Mouse (Mus musculus) B cell, adult 2 months (primary cell): Measurements from ENCODE around the gene Gria1.

Source experiments
- DNase-seq, 2 experiments: peaks; one replicate each; pipeline ENCODE4 v3.0.0; 2022

The Gria1 gene

GRCm38 (mm10) chr11:57306116-57306515 lies 294.9 kb downstream of the Gria1 start:
- DNase-seq, result no peak

DNA sequence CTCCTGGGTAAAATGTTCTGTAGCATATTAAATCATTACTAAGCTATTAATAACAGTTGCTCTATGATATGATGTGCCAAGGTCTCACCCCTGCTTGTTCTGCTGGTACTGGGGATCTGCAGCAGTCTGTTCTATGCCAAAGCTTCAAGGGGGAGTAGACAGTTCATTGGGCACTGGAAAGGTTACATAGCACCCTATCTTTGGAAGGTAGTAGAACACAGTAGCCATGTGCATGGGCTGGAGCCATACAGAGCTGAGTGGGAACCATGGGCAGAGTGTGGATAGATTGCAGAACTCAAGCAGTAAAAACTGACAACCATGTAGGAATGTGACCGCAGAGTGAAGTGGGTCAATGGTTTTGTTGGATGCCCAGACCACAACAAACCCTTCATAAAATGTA lies 295.7 kb downstream of the Gria1 start:
- DNase-seq, result no peak

DNA sequence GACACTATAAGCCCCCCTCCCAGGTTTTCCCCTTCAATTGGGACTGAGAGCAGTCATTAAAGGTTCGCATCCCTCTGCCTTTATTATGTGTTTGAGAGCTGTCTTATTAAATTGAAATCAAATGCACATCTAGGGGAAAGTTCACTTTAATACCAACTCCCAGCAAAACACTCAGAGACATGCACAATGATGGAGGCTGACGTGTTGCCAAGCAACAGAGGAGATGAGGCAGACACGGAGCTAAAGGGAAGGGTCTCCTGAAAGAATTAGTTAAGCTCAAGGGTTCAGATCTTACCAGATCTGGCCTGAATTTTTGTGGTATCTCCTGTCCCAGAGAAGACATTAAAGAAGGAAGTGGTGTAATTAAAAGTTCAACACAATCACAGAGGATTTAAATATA lies 305.9 kb downstream of the Gria1 start:
- DNase-seq, result no peak

DNA sequence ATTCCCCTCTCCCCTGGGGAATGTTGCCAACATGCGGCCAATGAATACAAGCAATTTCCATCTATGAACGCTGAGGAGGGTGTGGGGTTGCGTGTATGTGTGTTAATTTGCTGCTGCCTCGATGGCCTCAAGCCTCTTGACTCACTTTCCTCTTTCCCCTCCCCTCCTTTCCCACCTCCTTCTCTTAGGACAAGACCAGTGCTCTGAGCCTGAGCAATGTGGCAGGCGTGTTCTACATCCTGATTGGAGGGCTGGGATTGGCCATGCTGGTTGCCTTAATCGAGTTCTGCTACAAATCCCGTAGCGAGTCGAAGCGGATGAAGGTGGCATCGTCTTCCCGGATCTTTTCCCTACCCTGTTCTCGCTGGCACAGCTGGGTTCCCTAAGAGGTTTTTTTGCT lies 306.3 kb downstream of the Gria1 start:
- DNase-seq, result no peak

GRCm38 (mm10) chr11:57319374-57319773 lies 308.2 kb downstream of the Gria1 start:
- DNase-seq, result no peak

DNA sequence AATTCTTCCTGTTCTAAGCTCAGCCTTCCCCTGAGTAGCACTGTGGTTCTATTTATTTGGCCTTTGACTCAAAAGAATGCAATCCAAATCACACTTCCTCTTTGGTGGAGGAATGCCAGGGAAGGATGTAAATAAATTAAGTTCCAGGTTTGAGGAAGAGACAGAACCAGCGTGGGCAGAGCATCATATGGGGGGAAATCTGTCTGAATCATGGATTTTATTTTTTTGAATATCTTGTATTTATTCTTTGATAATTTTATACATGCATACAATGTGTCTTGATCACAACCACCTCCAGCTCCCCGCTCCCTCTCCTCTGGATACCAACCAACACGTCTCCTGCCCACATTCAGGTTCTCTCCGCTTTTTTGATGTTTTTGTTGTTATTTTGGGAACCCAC lies 312.9 kb downstream of the Gria1 start:
- DNase-seq, result no peak
